Mouse (Mus musculus) urinary bladder, postnatal 36 days (tissue): ENCODE measurements around the gene Map1lc3a.

Source experiments
- DNase-seq, 2 experiments: peaks; one replicate each; pipeline ENCODE4 v3.0.0; 2022; ENCODE audit warnings: low spot score in 2 of 2, mixed read lengths in 1 of 2

Gene Map1lc3a

DNA sequence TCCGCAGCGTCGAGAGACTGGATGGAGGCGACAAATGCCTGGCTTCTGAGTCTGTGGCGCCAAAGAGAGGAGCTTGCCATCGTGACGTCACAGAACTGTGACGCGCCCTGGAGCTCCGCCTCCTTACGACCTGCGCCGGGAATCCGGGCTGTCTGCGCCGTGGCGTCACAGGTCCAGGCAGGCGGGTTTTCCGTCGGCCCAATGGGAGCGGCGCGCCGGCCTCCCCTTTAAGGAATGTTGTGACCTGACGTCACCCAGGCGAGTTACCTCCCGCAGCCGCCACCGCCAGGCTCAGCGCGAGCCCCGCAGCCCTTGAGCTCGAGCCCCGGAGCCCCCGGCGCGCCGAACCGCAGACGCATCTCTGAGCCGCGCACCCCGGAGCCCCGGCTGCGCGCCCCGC is at the start of gene Map1lc3a:
Gene Map1lc3a, plus strand, starts transcription at position 103 of the 400 bp plus-strand sequence.
- peak; percentile 92 to 95 for DNase-seq

- no peak for DNase-seq
Observed at GRCm38 (mm10) chr2:155235746-155236361, 40.2 kb upstream of the Map1lc3a start.

- DNase-seq, result peak; percentile 99 to 100
Observed at GRCm38 (mm10) chr2:155236362-155236992, 39.6 kb upstream of the Map1lc3a start, which contains the start of gene Dynlrb1. Dynlrb1 (plus strand) TSS chr2:155236533.

DNA sequence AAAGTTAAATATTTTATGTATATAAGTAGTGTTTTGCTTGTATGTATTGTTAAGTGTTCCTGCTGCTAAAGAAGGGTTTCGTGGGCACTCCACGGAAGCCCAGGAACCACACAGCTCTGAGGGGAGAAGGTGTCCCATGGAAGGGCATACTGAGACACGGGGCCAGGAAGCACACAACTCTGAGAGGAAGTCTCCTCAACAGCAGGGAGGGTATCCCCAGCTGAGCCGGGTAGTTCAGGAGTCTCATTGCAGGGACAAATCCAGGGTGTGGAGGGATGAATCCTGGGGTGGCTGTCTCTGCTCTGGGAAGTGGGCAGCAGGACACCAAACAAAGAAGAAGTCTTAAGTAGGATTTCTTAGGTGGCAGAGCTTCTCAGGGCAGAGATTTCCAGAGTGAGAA is 38.8 kb upstream of the Map1lc3a start:
- no peak for DNase-seq

DNA sequence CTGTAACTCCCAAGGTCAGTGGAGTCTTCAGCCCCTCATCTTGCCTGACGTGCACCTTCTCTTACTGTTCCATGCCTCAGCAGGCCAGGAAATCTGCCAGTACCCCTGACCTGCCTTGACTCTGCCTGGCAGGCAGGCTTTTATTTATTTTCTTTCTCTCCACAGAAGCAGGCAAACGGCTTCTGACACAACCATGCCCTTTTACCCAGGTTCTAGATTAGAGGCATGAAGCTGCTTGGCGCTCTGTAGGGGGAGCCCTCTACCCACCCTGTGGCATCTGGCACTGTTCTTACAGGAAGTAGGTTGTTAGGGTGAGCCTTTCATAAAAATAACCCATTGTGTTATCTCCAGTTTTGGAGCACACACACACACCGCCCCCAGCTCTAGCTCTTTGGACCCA is 35.2 kb upstream of the Map1lc3a start:
- peak; percentile 28 to 60 for DNase-seq

GRCm38 (mm10) chr2:155242296-155242855 is 33.7 kb upstream of the Map1lc3a start:
- peak; percentile 36 to 47 for DNase-seq

GRCm38 (mm10) chr2:155246231-155246630 is 29.9 kb upstream of the Map1lc3a start:
- DNase-seq, result no peak

GRCm38 (mm10) chr2:155248206-155248605 is 27.9 kb upstream of the Map1lc3a start:
- no peak for DNase-seq

GRCm38 (mm10) chr2:155248718-155249117 is 27.4 kb upstream of the Map1lc3a start:
- DNase-seq, result no peak

DNA sequence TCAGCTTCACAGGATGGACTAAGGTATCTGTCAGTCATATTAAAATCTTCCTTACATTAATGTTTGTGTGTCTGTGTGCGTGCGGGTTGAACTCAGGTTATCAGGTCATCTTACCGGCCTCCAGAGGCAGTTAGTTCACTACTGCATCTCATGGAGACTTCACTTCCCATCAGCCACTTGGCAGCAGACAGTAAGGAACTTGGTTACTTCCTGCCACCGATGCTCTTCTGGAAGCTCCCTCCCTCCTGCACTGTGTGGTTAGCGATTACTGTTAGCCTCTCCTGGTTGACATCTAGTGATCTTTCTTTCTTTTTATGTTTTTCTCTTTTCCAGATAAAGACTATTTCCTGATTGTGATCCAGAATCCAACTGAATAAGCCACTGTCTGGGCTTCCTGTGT is 26.5 kb upstream of the Map1lc3a start:
- DNase-seq, result no peak

DNA sequence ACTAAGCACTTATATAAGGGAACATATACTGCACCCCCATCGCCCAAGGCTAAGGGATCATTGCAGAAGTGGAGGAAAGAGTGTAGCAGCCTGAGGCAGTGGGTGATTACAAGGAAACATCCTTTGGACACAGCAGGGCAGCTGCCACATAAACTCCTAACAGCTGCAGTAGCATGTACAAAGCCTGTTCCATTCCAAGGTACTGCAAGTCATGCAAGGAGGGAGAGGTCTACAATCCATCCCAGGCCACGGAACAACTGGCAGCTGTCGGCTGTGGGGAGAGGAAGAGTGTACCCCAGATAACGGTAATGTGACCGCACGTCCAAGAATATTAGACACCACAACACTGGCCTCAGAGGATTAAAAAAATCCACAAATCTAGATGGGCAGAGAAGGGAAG is 10.6 kb upstream of the Map1lc3a start:
- no peak for DNase-seq

- DNase-seq, result no peak
Observed at GRCm38 (mm10) chr2:155266896-155267295, 9.2 kb upstream of the Map1lc3a start.

DNA sequence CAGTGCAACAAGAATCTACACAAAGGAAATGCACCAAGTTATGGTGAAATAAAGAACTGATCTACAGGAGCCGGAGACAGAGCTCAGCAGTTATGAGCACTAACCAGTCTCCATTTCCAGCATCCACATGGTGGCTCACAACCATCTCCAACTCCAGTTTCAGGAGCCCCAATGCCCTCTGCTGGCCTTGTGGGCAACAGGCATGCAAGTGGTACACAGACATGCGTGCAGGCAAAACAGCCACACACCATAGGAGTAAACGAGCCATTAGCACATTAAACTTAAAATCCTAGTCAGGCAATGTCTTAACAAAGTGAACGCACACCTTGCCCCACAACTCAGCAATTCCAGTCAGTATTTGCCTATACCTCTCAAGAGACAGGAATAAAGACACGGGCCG is 4.1 kb upstream of the Map1lc3a start:
- DNase-seq, result no peak

GRCm38 (mm10) chr2:155272396-155273170 is 3.5 kb upstream of the Map1lc3a start:
- no peak for DNase-seq

DNA sequence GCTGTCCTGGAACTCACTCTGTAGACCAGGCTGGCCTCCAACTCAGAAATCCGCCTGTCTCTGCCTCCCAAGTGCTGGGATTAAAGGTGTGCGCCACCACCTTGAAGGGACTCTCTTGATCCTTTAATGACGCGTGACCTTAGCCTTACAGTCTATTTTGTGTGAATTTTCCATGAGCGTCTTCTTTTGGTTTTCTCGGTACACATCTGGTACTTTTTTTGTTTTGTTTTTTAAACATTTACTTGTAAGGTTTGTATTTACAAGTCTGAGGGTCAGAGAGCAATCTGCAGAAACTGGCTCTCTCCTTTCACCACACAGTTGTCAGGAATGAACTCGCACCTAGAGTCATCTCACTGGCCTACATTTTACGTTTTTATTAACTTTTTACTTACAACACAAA is 2.5 kb upstream of the Map1lc3a start:
- DNase-seq, result no peak

- peak in 1 of 2 experiments; percentile 65 for DNase-seq
Observed at GRCm38 (mm10) chr2:155276621-155277175, 601 bp downstream of the Map1lc3a start.

GRCm38 (mm10) chr2:155277721-155278120 is 1.6 kb downstream of the Map1lc3a start:
- no peak for DNase-seq

DNA sequence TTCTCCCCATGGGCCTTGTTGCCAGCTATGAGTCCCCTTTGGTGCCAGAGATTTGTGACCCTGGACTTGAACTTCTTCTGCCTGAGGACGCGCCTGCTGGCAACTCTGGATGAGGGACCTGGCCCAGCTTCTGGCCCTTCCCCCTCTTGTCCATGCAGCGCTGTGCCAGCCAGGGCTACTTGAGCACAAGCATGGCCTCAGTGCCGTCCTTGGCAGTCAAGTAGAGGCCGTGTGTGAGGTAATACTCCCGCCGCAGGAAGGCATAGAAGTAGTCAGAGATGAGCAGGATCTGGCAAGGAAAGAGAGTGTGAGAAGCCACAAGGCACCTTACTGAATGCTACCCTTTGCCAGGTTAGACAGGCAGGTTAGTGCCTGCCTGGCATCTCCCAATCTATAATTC is 2.3 kb downstream of the Map1lc3a start:
- DNase-seq, result peak in 1 of 2 experiments; percentile 56

GRCm38 (mm10) chr2:155279163-155279562 is 3.1 kb downstream of the Map1lc3a start:
- DNase-seq, result no peak

- no peak for DNase-seq
Observed at GRCm38 (mm10) chr2:155280116-155280515, 4.0 kb downstream of the Map1lc3a start.

GRCm38 (mm10) chr2:155283793-155284192 is 7.7 kb downstream of the Map1lc3a start:
- no peak for DNase-seq

DNA sequence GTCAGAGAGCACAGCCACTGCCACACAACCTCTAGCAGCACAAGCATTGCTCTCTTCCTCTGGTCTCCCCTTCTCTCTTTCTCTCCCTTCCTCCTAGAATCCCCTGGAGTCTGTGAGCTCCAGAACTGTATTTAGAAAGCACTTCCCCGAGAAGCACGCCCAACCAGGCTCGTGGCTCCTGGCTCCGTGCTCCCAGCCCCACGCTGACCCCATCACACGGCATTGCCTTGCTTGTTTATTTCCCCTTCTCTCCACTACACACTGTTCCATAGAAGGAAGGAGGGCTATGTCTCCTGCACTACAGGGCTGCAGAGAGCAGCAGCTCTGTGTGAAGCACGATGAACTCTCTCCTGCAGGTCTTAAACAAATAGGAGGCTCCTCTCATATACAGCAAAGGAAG is 8.6 kb downstream of the Map1lc3a start:
- no peak for DNase-seq
